Mouse (Mus musculus) testis, postnatal 10 days (tissue): Measurements from ENCODE around the gene Foxd4.
A peak's percentile ranks its signal among the peaks of the same experiment; 100 is the strongest.

ENCODE experiments used
- DNase-seq: peaks from one replicate; pipeline ENCODE4 v3.0.0; 2021; ENCODE audit warnings: low spot score

Foxd4 gene

DNA sequence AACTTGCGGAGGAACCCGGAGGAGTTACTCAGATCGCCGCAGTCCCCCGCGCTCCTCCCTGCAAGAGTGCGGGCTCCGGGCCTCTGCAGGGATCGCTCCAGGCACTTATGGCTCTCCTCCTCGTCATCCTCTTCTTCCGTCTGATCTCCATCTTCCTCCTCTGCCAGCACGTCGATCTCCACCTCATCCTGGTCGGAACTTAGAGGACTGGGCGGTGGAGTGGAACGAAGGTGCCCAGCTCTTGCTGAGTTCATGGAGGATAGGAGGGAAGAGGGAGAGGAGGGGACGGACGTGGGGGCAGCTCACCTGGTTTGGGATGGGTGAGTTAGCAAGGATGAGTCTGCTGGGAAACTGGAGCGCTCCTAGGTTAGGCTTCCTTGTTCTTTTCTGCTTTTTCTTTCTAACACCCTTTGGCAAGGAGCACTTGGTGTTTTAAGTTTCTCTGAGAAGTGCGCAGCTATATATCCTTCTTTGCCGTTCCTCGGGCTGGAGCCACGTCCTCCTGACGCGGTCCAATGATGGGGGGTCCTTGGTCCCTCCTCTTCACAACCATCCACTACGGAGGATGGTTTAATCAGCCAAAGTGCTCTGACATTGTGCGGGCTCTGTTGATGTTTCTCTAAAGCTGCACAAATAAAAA lies at the start of gene Foxd4:
Gene Foxd4, minus strand, starts transcription at position 617 of the 640 bp plus-strand sequence.
- no peak for DNase-seq

DNA sequence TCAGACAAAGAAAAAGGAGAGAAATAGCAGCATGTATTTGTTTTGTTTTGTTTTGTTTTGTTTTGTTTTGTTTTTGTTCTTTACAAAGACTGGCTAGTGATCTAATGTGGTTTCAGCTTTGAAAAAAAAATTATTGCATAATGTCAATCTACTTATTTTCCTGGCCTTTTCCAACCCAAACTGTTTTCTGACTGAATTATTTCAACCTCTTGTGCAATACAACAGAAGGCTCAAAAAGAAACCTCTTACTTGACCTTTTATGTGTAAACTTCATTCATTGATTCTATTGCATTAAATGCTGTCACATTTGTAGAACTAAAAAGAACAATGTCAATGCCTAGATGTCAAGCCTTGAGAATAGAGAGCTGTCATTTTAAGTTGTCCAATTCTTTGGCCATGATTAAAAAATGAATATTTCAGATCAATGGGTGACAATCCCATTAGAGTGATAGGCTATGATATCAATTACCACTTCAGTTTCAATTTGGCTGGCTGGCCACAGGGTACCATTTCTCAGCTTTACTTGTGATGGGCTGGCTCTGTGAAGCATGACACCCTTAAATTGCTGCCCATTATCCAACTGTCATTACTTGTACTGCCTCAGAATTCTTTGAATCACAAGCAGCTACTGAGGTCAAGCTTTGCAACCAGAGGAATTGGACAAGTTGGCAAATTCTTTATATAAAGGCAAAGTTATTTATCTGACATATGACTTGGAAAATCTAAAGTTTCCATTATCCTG lies 44.7 kb upstream of the Foxd4 start:
- DNase-seq = no peak

DNA sequence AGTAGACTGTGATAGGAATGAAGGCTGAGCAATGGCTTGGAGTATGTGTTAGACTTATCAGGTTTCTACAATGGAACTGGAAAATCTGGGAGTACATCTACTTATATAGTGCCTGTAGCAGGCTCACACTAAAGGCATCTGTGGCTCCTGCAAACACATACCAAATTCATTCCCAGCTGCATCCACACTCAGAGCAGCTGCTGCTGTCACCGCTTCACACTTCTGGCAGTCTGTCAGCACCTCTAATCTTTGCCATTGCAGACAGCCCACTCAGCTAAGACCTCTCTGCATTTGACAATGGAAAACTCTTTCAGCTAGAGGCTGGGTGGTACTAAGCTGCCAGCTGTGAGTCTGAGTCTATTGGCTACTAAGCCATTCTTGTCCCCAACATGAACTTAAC lies 36.1 kb upstream of the Foxd4 start:
- DNase-seq = no peak

DNA sequence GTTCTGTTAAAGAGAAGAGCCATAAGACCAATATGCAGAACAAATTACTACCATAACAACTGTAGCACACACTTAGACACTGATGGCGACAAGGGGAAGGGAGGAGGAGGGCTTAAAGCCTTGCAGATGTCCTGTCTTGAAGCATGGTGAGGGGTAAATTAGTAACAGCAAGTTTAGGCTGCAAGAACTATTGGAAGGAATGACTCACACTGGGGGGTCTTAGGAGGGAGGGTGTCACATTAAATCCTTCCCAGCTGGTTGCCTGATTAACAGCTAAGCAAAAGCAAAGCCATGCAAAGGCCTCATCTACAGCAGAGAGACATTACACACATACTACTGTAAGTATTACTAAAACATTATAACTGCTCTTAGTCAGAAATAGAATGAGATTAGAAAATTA lies 28.0 kb upstream of the Foxd4 start:
- no peak for DNase-seq

- DNase-seq = no peak
These were observed 19.9 kb upstream of the Foxd4 start for GRCm38 (mm10) chr19:24920866-24921265.

DNA sequence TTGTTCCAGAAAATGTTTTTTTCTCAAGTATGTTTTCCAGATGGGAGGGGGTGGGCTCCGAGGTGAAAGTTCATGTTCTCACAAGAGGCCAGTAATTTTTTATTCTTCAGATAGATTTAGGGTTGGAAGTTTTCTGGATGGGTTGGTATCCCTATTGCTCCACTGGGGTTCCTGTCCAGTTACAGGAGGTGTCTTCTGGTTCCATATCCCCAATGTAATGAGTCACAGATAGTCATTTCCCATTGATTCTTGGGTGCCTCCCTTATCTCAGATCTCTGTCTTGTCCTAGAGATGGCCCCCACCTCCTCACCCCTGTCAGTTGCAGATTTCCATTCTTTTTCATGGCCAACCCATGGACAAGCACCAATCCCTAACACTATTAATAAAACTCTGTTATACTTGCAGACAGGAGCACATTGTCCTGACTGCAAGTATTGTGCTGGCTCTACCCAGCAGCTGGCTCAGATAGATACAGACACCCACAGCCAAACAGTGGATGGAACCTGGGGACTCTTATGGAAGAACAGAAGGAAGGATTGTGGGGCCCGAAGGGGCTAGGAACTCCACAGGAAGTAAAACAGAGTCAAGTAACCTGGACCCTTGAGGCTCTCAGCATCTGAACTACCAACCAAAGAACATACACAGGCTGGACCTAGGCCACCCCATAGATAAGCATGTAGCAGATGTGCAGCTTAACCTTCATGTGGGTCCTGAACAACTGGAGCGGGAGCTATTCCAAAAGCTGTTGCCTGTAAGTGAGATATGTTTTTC lies 7.6 kb upstream of the Foxd4 start:
- no peak for DNase-seq

DNA sequence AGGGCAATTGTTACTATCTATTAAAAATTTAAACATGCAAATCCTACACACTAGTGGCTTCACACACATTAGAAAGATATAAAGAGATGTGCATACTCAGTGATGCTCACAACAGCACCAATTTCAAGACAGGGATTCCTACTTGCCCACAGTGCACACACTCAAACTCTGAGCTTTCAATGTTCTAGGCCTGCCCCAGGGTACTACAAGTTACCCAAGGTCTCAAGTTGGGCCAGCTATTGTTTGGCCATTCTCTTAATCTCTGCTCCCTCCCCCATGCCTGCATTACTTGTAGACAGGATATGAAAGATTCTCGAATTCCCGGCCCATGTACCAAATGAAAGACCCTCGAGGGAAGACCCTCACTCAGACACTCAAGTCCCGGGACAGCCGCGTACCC lies 6.7 kb upstream of the Foxd4 start:
- no peak for DNase-seq

- no peak for DNase-seq
These were observed 1.8 kb upstream of the Foxd4 start for GRCm38 (mm10) chr19:24902821-24903220.

- no peak for DNase-seq
These were observed 1.3 kb upstream of the Foxd4 start for GRCm38 (mm10) chr19:24902256-24902655.

DNA sequence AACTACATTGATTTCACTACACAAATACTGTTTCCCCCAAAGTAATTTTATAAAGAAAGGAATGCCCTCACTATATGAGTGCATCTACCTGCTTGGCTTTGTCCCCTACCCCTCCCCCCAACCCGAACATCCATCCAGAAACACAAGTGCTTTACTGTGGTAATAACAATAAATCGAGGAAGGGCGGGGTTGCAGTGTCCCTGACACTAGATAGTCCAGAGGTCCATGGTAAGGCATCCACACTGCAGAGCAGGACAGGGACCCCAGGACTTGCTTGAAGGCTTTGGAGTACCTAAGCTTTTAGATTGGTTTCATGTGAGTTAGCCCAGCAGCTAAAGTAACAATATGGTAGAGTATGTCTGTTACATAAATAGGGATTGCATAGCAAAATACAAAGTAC lies 669 bp upstream of the Foxd4 start:
- DNase-seq = no peak

GRCm38 (mm10) chr19:24899578-24900544 lies 1.1 kb downstream of the Foxd4 start:
- peak; percentile 48 for DNase-seq

DNA sequence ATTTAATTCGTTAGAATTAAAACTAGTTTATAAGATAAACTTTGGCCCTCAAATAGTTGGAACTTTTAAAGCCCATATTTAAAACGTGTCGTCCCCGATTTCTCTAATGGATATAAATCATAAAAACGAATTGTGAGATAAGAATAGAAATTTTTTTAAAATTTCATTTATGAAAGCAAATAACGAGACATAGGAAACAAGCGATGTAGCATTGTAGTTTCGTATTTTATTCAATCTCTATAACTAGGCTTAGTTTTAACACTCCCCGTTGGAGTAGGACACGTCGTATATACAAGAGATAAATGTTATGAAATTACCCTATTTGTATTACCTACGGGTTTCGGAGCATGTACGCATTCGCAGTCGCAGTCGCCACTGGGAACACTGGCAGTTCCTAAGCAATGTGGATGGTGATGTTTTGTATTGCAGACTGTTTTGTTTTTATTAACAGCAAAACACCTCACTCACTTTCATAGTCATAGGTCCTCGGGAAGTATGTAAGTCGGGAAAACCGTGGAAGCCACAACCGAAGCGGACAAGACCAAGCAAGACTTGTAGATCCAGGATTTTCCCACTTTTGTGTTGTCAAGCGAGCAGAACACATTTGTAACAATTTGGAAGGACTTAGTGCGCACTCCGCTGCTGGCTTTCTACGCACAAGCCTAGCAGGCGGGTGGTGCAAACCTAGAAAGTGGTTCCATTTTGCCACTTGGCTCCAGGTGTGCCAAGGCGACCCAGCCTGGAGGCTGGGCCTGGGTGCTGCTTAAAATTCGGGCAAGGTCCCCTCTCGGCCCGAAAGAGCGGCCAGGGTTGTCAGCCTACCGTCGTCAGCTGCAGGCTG lies 2.0 kb downstream of the Foxd4 start:
- no peak for DNase-seq

DNA sequence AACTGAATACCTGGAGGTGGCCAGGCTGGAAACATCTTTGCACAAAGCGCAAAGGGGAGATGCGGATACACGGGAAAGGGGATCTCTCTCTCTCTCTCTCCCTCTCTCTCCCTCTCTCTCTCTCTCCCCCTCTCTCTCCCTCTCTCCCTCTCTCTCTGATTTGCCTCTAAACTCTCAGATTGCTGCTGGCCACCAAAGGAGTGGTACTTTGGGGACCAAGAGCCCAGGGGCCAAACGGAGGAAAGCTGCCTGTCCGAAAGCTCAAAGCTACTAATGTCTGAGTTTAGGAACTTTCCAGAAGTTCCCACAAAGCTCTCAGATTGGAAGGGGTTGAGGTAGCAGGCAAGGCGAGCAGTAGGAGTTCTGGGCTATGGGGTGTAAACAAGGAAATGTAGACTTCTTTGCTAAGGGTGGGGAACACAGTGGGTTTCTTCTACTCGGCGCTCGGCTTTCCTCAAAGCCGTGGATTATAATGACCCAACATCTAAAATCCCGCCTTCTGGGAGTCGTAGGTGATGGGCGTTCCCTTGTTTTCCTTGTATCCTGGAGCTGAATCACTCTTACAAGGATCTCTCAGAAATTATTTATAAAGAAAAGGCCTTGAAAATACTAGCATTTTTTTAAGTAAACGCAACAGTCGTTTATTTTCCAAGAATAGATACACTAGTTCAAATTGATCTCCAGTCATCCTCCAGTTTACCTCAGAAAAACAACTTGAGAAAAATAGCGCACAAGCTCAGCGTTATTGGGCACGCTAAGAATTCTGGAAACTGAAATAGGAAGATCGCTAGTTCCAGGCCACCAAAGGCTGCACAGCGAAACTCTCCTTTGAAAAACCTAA lies 2.9 kb downstream of the Foxd4 start:
- no peak for DNase-seq

GRCm38 (mm10) chr19:24897006-24897895 lies 3.7 kb downstream of the Foxd4 start:
- peak; percentile 56 for DNase-seq

GRCm38 (mm10) chr19:24896536-24896935 lies 4.5 kb downstream of the Foxd4 start:
- DNase-seq = no peak

DNA sequence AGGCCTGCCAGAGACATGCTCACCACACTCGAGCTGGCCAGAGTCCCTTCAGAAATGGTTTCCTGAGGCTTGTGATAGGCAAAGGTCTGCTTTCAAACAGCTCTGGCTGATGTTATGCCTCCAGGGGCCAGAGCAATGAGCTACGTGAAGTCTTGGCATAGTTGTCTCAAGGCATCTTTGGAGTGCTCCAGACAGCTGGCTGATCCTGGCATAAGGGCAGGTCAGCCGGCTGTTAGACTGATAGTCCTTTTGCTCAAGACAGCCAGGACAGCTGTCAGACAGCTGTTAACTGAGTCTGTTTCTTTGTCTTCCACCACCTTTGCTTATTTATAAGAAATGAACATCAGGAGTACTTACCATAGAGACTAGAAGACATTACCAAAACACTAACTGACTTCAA lies 14.1 kb downstream of the Foxd4 start:
- DNase-seq = no peak

DNA sequence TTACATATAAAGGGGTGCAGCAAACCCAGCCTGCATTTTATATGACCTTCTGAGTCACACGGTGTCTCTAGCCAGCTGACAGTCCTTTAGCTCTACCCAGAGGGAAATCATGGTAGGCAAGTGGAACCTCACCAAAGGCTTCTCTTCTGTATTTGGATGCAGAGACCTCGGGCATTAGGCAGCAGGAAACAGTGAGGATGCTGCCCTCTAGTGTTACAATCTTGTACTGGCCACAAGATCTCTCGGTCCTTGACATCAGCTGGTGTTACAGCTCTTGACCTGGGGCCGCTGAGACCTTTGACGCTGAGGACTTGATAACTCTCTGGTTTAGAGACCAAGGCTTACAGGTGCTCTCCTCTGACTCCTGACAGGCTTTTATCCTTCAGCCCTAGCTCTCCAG lies 15.5 kb downstream of the Foxd4 start:
- DNase-seq = peak; percentile 59

DNA sequence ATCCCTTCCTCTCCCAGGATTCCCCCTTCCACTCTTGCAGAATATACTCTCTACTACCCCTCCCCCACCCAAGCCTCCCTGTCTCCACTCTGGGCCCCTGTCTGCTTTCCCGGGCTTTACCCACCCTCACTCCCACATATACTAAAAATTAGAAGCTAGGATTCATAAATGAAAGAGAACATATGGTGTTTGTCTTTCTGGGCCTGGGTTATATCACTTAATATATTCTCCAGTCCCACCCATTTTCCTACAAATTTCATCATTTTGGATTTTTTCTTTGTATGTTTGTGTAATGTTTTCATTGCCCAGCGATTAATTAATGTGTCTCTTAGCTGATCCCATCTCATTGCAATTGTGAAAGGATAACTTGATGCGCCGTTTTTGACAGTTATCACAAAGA lies 19.8 kb downstream of the Foxd4 start:
- DNase-seq = no peak
